Mouse (Mus musculus): ENCODE measurements around the gene Olfr96. TPM values are rescaled to one million over a fixed set of nuclear protein-coding genes. Genes with fewer than 3 reads are reported as not detected.
"Not testable (repeated sequence)": the region's sequence is repeated elsewhere in the genome, so short reads cannot be mapped to it uniquely, and the experiment has no call there.

Gene Olfr96
- total RNA-seq (2021): not detected

- DNase-seq (ENCODE audit: low spot score in 2 of 2): no peak
- intact Hi-C loops (cut with DNase I): no loop called here
These were observed at the start of gene Olfr96 for GRCm38 (mm10) chr17:37219846-37220245. TSS of gene Olfr96 (plus strand) at chr17:37220146.

- DNase-seq (ENCODE audit: low spot score in 2 of 2): no peak
- intact Hi-C loops (cut with DNase I): no loop called here
These were observed 34.5 kb upstream of the Olfr96 start for GRCm38 (mm10) chr17:37185474-37185873.

- intact Hi-C loops (cut with DNase I): no loop called here
- DNase-seq (ENCODE audit: low spot score in 2 of 2): peak; percentile 26 to 37
These were observed 29.2 kb upstream of the Olfr96 start for GRCm38 (mm10) chr17:37190711-37191110.

GRCm38 (mm10) chr17:37193032-37193431 is 26.9 kb upstream of the Olfr96 start:
- intact Hi-C loops (cut with DNase I): no loop called here
- DNase-seq (ENCODE audit: low spot score in 2 of 2): no peak

GRCm38 (mm10) chr17:37193656-37194055 is 26.3 kb upstream of the Olfr96 start, which contains the start of gene Ubd:
TSS of gene Ubd (plus strand) at chr17:37193892.
- intact Hi-C loops (cut with DNase I): no loop called here
- DNase-seq (ENCODE audit: low spot score in 2 of 2): no peak

GRCm38 (mm10) chr17:37194782-37195181 is 25.2 kb upstream of the Olfr96 start:
- DNase-seq (ENCODE audit: low spot score in 2 of 2): peak in 1 of 2 experiments; percentile 78
- intact Hi-C loops (cut with DNase I): no loop called here

GRCm38 (mm10) chr17:37196845-37197724 is 22.9 kb upstream of the Olfr96 start:
- peak; percentile 35 to 62 for DNase-seq (ENCODE audit: low spot score in 2 of 2)
- intact Hi-C loops (cut with DNase I): no loop called here

- DNase-seq (ENCODE audit: low spot score in 2 of 2): no peak
- intact Hi-C loops (cut with DNase I): loop anchor here (5.0 kb wide), 1 partner anchor 309 kb away; the partner anchor contains the start of gene Trim40
These were observed 19.1 kb upstream of the Olfr96 start, which contains the start of gene Olfr94 for GRCm38 (mm10) chr17:37200894-37201293. TSS of gene Olfr94 (minus strand) at chr17:37200994.

- intact Hi-C loops (cut with DNase I): loop anchor here (1.0 to 5.0 kb wide), 2 partner anchors 120 to 311 kb away; partner anchors contain the start of gene Trim40
- DNase-seq (ENCODE audit: low spot score in 2 of 2): peak; percentile 91 to 93
These were observed 16.6 kb upstream of the Olfr96 start for GRCm38 (mm10) chr17:37203206-37203916.

GRCm38 (mm10) chr17:37203917-37204236 is 16.1 kb upstream of the Olfr96 start:
- no peak for DNase-seq (ENCODE audit: low spot score in 2 of 2)
- intact Hi-C loops (cut with DNase I): loop anchor here (1.0 to 5.0 kb wide), 2 partner anchors 121 to 312 kb away; partner anchors contain the start of gene Trim40

- peak; percentile 28 to 51 for DNase-seq (ENCODE audit: low spot score in 2 of 2)
- intact Hi-C loops (cut with DNase I): no loop called here
These were observed 8.8 kb upstream of the Olfr96 start for GRCm38 (mm10) chr17:37210884-37211768.

- intact Hi-C loops (cut with DNase I): no loop called here
- DNase-seq (ENCODE audit: low spot score in 2 of 2): no peak
These were observed 6.9 kb upstream of the Olfr96 start, which contains the start of gene Olfr95 for GRCm38 (mm10) chr17:37213018-37213417. TSS of gene Olfr95 (minus strand) at chr17:37213118.

- DNase-seq (ENCODE audit: low spot score in 2 of 2): no peak
- intact Hi-C loops (cut with DNase I): no loop called here
These were observed 1.5 kb upstream of the Olfr96 start for GRCm38 (mm10) chr17:37218486-37218885.

- DNase-seq (ENCODE audit: low spot score in 2 of 2): no peak
- intact Hi-C loops (cut with DNase I): no loop called here
These were observed 1.9 kb downstream of the Olfr96 start for GRCm38 (mm10) chr17:37221879-37222278.

GRCm38 (mm10) chr17:37237230-37237629 is 17.3 kb downstream of the Olfr96 start, which contains the start of gene Olfr97:
TSS of gene Olfr97 (minus strand) at chr17:37237330.
- DNase-seq (ENCODE audit: low spot score in 2 of 2); intact Hi-C loops (cut with DNase I): not testable (repeated sequence)

- DNase-seq (ENCODE audit: low spot score in 2 of 2): no peak
- intact Hi-C loops (cut with DNase I): no loop called here
These were observed 22.3 kb downstream of the Olfr96 start for GRCm38 (mm10) chr17:37242198-37242597.

- peak; percentile 36 to 60 for DNase-seq (ENCODE audit: low spot score in 2 of 2)
- intact Hi-C loops (cut with DNase I): no loop called here
These were observed 26.8 kb downstream of the Olfr96 start for GRCm38 (mm10) chr17:37246715-37247114.

GRCm38 (mm10) chr17:37249460-37249859 is 29.5 kb downstream of the Olfr96 start:
- no peak for DNase-seq (ENCODE audit: low spot score in 2 of 2)
- intact Hi-C loops (cut with DNase I): no loop called here

GRCm38 (mm10) chr17:37250544-37250943 is 30.6 kb downstream of the Olfr96 start:
- peak in 1 of 2 experiments; percentile 8 for DNase-seq (ENCODE audit: low spot score in 2 of 2)
- intact Hi-C loops (cut with DNase I): no loop called here
